Mouse (Mus musculus): ENCODE results near the gene Mphosph8. TPM values are rescaled to one million over a fixed set of nuclear protein-coding genes. Genes with fewer than 3 reads are reported as not detected.
A peak's percentile ranks its signal among the peaks of the same experiment; 100 is the strongest.

The Mphosph8 gene
- polyA plus RNA-seq (2015; fragmentation: Nextera tagmentation; extraction: Ambion mirVana) = 35.0 and 36.1 TPM in 2 replicates

- peak within 1 kb of the TSS; percentile 80 for H3K4me2 ChIP-seq (ENCODE audit: low read length)
- peak within 1 kb of the TSS; percentile 87 for H3K9ac ChIP-seq (ENCODE audit: low read depth, low read length)
- peak within 1 kb of the TSS; percentile 93 for H3K4me3 ChIP-seq (ENCODE audit: low read length)
- H3K4me1 ChIP-seq (ENCODE audit: control insufficient read depth, insufficient read depth, low read depth, low read length) = peaks cover 19% of the 10 kb centered on the region
- no peaks in the 10 kb centered on the region for H3K9me3 ChIP-seq (ENCODE audit: control insufficient read depth, low read length)
- peaks cover 6% of the 10 kb centered on the region; the same call in 1 of the 2 replicates for H3K36me3 ChIP-seq (ENCODE audit: control insufficient read depth, insufficient read depth, low read length)
- H3K27me3 ChIP-seq (replicated peaks; ENCODE audit: control insufficient read depth, insufficient read depth, low read length) = no peaks in the 10 kb centered on the region
- under 1% methylated on average over 70 of the region's 70 CpGs for WGBS
- peak; percentile 100 for ATAC-seq
- H3K27ac ChIP-seq (ENCODE audit: low read depth, low read length) = peak within 1 kb of the TSS; percentile 95
These were observed at the start of gene Mphosph8 for GRCm38 (mm10) chr14:56667969-56668802. TSS of gene Mphosph8 (plus strand) at chr14:56668248.

DNA sequence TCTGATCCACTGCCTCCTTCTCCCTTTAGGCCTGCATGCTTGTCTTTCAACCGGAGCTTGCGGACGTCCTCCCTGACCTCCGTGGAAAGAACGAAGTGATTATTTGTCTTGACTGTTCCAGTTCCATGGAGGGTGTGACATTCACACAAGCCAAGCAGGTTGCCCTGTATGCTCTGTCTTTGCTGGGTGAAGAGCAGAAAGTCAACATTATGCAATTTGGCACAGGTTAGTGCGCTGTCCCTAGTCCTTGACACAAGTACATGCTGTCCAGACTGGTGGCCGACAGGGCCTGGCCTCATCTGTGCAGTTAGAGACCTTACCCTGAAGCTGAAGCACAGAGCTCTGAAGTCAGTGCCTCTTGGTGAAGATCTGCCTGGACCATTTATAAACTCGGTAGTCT is 47.6 kb upstream of the Mphosph8 start:
- no peak overlapping the region for H3K4me3 ChIP-seq (ENCODE audit: low read length)
- no peaks in the 10 kb centered on the region for H3K36me3 ChIP-seq (ENCODE audit: control insufficient read depth, insufficient read depth, low read length)
- no peaks in the 10 kb centered on the region for H3K4me1 ChIP-seq (ENCODE audit: control insufficient read depth, insufficient read depth, low read depth, low read length)
- WGBS = 82% methylated on average over 8 of the region's 8 CpGs
- no peak overlapping the region for H3K4me2 ChIP-seq (ENCODE audit: low read length)
- ATAC-seq = no peak
- H3K27ac ChIP-seq (ENCODE audit: low read depth, low read length) = no peak overlapping the region
- H3K27me3 ChIP-seq (replicated peaks; ENCODE audit: control insufficient read depth, insufficient read depth, low read length) = no peaks in the 10 kb centered on the region
- H3K9ac ChIP-seq (ENCODE audit: low read depth, low read length) = no peak overlapping the region
- no peaks in the 10 kb centered on the region for H3K9me3 ChIP-seq (ENCODE audit: control insufficient read depth, low read length)

- no peak for ATAC-seq
- Histone ChIP-seq H3K27me3 (replicated peaks; ENCODE audit: control insufficient read depth, insufficient read depth, low read length) (no peaks in the 10 kb centered on the region), H3K4me1 (ENCODE audit: control insufficient read depth, insufficient read depth, low read depth, low read length) (no peaks in the 10 kb centered on the region), H3K9me3 (ENCODE audit: control insufficient read depth, low read length) (no peaks in the 10 kb centered on the region), H3K9ac (ENCODE audit: low read depth, low read length) (no peak overlapping the region), H3K4me2 (ENCODE audit: low read length) (no peak overlapping the region), H3K4me3 (ENCODE audit: low read length) (no peak overlapping the region), H3K36me3 (ENCODE audit: control insufficient read depth, insufficient read depth, low read length) (no peaks in the 10 kb centered on the region), H3K27ac (ENCODE audit: low read depth, low read length) (no peak overlapping the region)
- WGBS = 92% methylated on average over 4 of the region's 4 CpGs
These were observed 41.8 kb upstream of the Mphosph8 start for GRCm38 (mm10) chr14:56626202-56626601.

DNA sequence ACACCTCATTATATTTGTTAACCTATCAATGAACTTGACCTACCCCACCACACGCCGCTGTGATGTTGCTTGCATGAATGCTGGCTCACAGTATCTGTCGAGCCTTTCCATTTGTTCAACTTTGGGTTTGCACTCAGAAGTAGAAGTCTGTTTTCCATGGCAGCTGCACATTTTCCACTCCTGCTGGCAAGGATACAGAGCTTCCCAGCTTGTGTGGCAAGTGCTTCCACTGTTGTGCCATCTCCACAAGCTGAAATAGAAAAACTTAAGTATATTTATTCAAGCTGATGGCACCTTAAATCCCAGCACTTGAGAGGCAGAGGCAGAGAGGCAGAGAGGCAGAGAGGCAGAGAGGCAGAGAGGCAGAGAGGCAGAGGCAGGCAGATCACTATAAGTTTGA is 39.7 kb upstream of the Mphosph8 start:
- no peak for ATAC-seq
- Histone ChIP-seq H3K36me3 (ENCODE audit: control insufficient read depth, insufficient read depth, low read length) (no peaks in the 10 kb centered on the region), H3K4me2 (ENCODE audit: low read length) (no peak overlapping the region), H3K4me3 (ENCODE audit: low read length) (no peak overlapping the region), H3K27me3 (replicated peaks; ENCODE audit: control insufficient read depth, insufficient read depth, low read length) (no peaks in the 10 kb centered on the region), H3K4me1 (ENCODE audit: control insufficient read depth, insufficient read depth, low read depth, low read length) (no peaks in the 10 kb centered on the region), H3K9me3 (ENCODE audit: control insufficient read depth, low read length) (no peaks in the 10 kb centered on the region), H3K27ac (ENCODE audit: low read depth, low read length) (no peak overlapping the region), H3K9ac (ENCODE audit: low read depth, low read length) (no peak overlapping the region)
- 97% methylated on average over 3 of the region's 3 CpGs for WGBS

- no peaks in the 10 kb centered on the region for H3K4me1 ChIP-seq (ENCODE audit: control insufficient read depth, insufficient read depth, low read depth, low read length)
- H3K27ac ChIP-seq (ENCODE audit: low read depth, low read length) = no peak overlapping the region
- H3K36me3 ChIP-seq (ENCODE audit: control insufficient read depth, insufficient read depth, low read length) = no peaks in the 10 kb centered on the region
- no peak overlapping the region for H3K4me3 ChIP-seq (ENCODE audit: low read length)
- ATAC-seq = no peak
- WGBS = 95% methylated on average over 2 of the region's 2 CpGs
- no peak overlapping the region for H3K4me2 ChIP-seq (ENCODE audit: low read length)
- H3K27me3 ChIP-seq (replicated peaks; ENCODE audit: control insufficient read depth, insufficient read depth, low read length) = no peaks in the 10 kb centered on the region
- no peak overlapping the region for H3K9ac ChIP-seq (ENCODE audit: low read depth, low read length)
- no peaks in the 10 kb centered on the region for H3K9me3 ChIP-seq (ENCODE audit: control insufficient read depth, low read length)
These were observed 36.9 kb upstream of the Mphosph8 start for GRCm38 (mm10) chr14:56631109-56631508.

DNA sequence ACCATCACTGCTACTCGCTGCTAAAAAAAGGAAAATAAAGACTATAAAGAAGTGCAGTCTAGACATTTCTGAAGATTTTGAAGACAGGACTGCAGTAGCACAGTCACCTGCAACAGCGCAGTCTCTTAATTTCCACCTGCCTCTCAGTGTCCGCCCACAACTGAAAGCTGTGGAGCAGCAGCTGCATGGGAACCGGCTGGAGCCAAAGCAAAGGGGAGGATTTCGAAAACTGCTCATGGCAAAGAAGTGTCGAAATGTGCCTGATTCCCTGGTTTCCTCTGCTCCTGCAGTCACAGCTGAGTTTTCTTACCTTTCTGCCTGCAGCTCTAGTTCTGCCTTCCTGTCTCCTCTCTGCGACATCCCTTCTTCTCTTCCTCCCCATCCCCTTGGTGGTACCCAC is 20.8 kb upstream of the Mphosph8 start:
- no peaks in the 10 kb centered on the region for H3K27me3 ChIP-seq (replicated peaks; ENCODE audit: control insufficient read depth, insufficient read depth, low read length)
- no peak for ATAC-seq
- H3K36me3 ChIP-seq (ENCODE audit: control insufficient read depth, insufficient read depth, low read length) = no peaks in the 10 kb centered on the region
- no peaks in the 10 kb centered on the region for H3K9me3 ChIP-seq (ENCODE audit: control insufficient read depth, low read length)
- H3K4me3 ChIP-seq (ENCODE audit: low read length) = no peak overlapping the region
- no peak overlapping the region for H3K4me2 ChIP-seq (ENCODE audit: low read length)
- H3K4me1 ChIP-seq (ENCODE audit: control insufficient read depth, insufficient read depth, low read depth, low read length) = no peaks in the 10 kb centered on the region
- 63% methylated on average over 7 of the region's 7 CpGs for WGBS
- no peak overlapping the region for H3K9ac ChIP-seq (ENCODE audit: low read depth, low read length)
- H3K27ac ChIP-seq (ENCODE audit: low read depth, low read length) = no peak overlapping the region

GRCm38 (mm10) chr14:56649448-56649847 is 18.6 kb upstream of the Mphosph8 start:
- H3K9me3 ChIP-seq (ENCODE audit: control insufficient read depth, low read length) = no peaks in the 10 kb centered on the region
- no peaks in the 10 kb centered on the region for H3K27me3 ChIP-seq (replicated peaks; ENCODE audit: control insufficient read depth, insufficient read depth, low read length)
- no peak overlapping the region for H3K9ac ChIP-seq (ENCODE audit: low read depth, low read length)
- H3K4me3 ChIP-seq (ENCODE audit: low read length) = no peak overlapping the region
- H3K4me1 ChIP-seq (ENCODE audit: control insufficient read depth, insufficient read depth, low read depth, low read length) = no peaks in the 10 kb centered on the region
- no peak overlapping the region for H3K4me2 ChIP-seq (ENCODE audit: low read length)
- H3K36me3 ChIP-seq (ENCODE audit: control insufficient read depth, insufficient read depth, low read length) = no peaks in the 10 kb centered on the region
- no peak for ATAC-seq
- H3K27ac ChIP-seq (ENCODE audit: low read depth, low read length) = no peak overlapping the region

- peaks cover 16% of the 10 kb centered on the region for H3K4me1 ChIP-seq (ENCODE audit: control insufficient read depth, insufficient read depth, low read depth, low read length)
- 71% methylated on average over 5 of the region's 5 CpGs for WGBS
- no peak overlapping the region for H3K9ac ChIP-seq (ENCODE audit: low read depth, low read length)
- no peaks in the 10 kb centered on the region for H3K36me3 ChIP-seq (ENCODE audit: control insufficient read depth, insufficient read depth, low read length)
- no peak for ATAC-seq
- no peak overlapping the region for H3K4me3 ChIP-seq (ENCODE audit: low read length)
- no peaks in the 10 kb centered on the region for H3K9me3 ChIP-seq (ENCODE audit: control insufficient read depth, low read length)
- no peaks in the 10 kb centered on the region for H3K27me3 ChIP-seq (replicated peaks; ENCODE audit: control insufficient read depth, insufficient read depth, low read length)
- no peak overlapping the region for H3K27ac ChIP-seq (ENCODE audit: low read depth, low read length)
- H3K4me2 ChIP-seq (ENCODE audit: low read length) = no peak overlapping the region
These were observed 2.4 kb upstream of the Mphosph8 start for GRCm38 (mm10) chr14:56665651-56666050.

- no peak overlapping the region for H3K4me3 ChIP-seq (ENCODE audit: low read length)
- H3K9me3 ChIP-seq (ENCODE audit: control insufficient read depth, low read length) = no peaks in the 10 kb centered on the region
These were observed 1.1 kb upstream of the Mphosph8 start for GRCm38 (mm10) chr14:56666909-56667308.

More at GRCm38 (mm10) chr14:56666909-56667308, 1.1 kb upstream of the Mphosph8 start:
- Histone ChIP-seq H3K4me1 (ENCODE audit: control insufficient read depth, insufficient read depth, low read depth, low read length) (peaks cover 19% of the 10 kb centered on the region), H3K36me3 (ENCODE audit: control insufficient read depth, insufficient read depth, low read length) (no peaks in the 10 kb centered on the region), H3K27me3 (replicated peaks; ENCODE audit: control insufficient read depth, insufficient read depth, low read length) (no peaks in the 10 kb centered on the region), H3K27ac (ENCODE audit: low read depth, low read length) (no peak overlapping the region), H3K9ac (ENCODE audit: low read depth, low read length) (no peak overlapping the region), H3K4me2 (ENCODE audit: low read length) (peak overlapping the region; percentile 63)
- WGBS = 74% methylated on average over 3 of the region's 3 CpGs
- ATAC-seq = no peak
